Mouse (Mus musculus) erythroblast, embryonic 14.5 days (primary cell): ENCODE results near the gene Coro2a.

ENCODE experiments used
- GATA1 ChIP-seq: IDR thresholded peaks from 2 replicates; pipeline ENCODE4 v1.6.1; 2012; ENCODE audit warnings: low read length, inconsistent platforms, mixed read lengths
- TAL1 ChIP-seq: IDR thresholded peaks from 3 replicates; pipeline ENCODE4 v1.6.1; 2012; ENCODE audit warnings: low read length, inconsistent platforms, mixed read lengths

GRCm38 (mm10) chr4:46590810-46591209, 11.2 kb downstream of the Coro2a start:
- TF ChIP-seq GATA1 = no peak
- no peak for TF ChIP-seq TAL1
